Mouse (Mus musculus) mammary gland, adult 2 months (tissue): ENCODE data around the gene Nphp4. TPM values are rescaled to one million over a fixed set of nuclear protein-coding genes. Genes with fewer than 3 reads are reported as not detected.

Experiments
- polyA plus RNA-seq: library from polyadenylated mRNA; depleted of rRNA; stranded (reverse); fragments of >200 nt; gene quantifications from 2 replicates; pipeline ENCODE4 v1.2.3, GENCODE M21; 2012; ENCODE audit warnings: low replicate concordance; rRNA removed

The Nphp4 gene
- 0.85 and 1.8 TPM in 2 replicates for polyA plus RNA-seq

DNA sequence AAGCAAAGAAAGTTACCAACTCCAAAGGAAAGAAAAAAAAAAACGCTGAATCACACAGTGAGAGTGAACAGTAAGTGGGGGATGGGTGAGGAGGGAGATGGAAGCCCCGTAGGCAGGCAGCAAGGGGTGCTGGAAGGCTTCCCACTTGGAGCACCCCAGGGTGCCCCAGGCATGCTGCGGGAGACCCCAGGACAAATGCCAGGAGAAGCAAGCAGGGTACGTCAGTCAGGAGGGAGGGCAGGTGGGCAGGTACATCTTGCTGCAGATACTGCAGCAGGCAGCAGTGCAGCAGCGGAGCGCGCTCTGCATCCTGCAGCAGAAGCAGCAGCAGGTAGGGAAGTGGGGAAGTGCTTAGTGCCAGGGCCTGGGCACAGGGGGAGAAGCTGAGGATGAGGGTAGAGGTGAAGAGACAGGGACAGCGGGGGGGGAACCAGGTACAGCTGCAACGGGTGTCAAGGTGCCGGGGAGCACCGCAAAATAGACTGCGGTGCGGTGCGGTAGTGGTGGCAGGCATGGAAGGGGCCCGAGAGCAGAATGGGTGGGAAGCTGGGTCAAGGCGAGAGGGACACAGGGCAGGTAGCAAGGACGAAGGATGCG, at the start of gene Nphp4:
Gene Nphp4 (plus strand): TSS at position 280 of the 597 bp plus-strand sequence.

DNA sequence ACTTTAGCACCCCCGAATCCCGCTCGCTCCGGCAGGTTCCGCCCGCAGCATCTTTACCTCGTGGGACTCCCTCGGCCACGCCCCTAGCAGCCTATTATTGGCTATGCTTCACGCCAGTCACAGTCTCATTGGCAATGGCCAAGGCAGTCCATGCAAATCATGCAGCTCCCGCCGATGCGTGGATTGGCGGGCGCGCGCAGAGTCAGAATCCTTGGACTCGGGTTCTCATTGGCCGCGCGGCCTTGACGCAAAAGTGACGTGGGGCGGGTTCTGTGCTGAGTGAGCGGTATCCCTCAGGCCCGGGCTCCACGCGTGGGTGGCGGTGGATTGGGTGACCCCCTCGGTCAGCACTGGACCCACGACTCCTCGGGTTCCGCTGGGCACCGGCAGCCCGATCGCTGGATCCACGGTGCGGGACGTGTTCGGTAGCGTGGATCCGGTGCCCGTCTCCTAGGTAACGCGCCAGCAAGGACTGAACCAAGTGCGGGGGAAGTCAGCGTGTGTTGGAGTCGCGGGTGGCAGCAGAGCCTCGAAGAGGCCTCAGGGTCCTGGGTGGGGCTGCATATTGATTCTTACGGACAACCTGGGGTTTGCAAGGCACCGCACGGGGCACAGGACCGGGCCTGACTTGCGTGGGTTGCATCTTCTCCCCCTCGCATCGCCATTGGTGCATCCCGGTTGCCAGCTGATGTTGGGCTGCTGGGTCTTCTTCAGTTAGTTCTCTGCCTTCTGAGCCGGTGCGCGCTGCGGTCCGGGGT, 1.1 kb downstream of the Nphp4 start, which contains the start of gene Kcnab2:
Gene Kcnab2 (minus strand): TSS at position 406 of the 758 bp plus-strand sequence.

Other genes with a start within 250 kb of the Nphp4 start
- 44.3 and 85.3 TPM in 2 replicates for gene Gpr153, start 202.5 kb upstream of the Nphp4 start, polyA plus RNA-seq
- gene Hes3, start 185.0 kb upstream of the Nphp4 start, polyA plus RNA-seq, result not detected in 2 replicates
- 21.4 and 27.7 TPM in 2 replicates for gene Icmt, start 179.5 kb upstream of the Nphp4 start, polyA plus RNA-seq
- gene Rnf207, start 157.7 kb upstream of the Nphp4 start, polyA plus RNA-seq, result 2.9 and 3.8 TPM in 2 replicates
- gene Rpl22, start 151.0 kb upstream of the Nphp4 start, polyA plus RNA-seq, result 24.0 and 42.5 TPM in 2 replicates
- gene Chd5, start 138.1 kb upstream of the Nphp4 start, polyA plus RNA-seq, result 0.11 and 0.12 TPM in 2 replicates
- 13.7 and 30.8 TPM in 2 replicates for gene Kcnab2, start 1.2 kb downstream of the Nphp4 start, polyA plus RNA-seq